Mouse (Mus musculus) colon, adult 2 months (tissue): ENCODE data around the gene Rpl9-ps1. TPM values are rescaled to one million over a fixed set of nuclear protein-coding genes. Genes with fewer than 3 reads are reported as not detected.

Experiments
- polyA plus RNA-seq: library from polyadenylated mRNA; depleted of rRNA; stranded (reverse); fragments of >200 nt; gene quantifications from 2 replicates; pipeline ENCODE4 v1.2.3, GENCODE M21; 2012; rRNA removed

Gene Rpl9-ps1
- polyA plus RNA-seq, result not detected in 2 replicates

DNA sequence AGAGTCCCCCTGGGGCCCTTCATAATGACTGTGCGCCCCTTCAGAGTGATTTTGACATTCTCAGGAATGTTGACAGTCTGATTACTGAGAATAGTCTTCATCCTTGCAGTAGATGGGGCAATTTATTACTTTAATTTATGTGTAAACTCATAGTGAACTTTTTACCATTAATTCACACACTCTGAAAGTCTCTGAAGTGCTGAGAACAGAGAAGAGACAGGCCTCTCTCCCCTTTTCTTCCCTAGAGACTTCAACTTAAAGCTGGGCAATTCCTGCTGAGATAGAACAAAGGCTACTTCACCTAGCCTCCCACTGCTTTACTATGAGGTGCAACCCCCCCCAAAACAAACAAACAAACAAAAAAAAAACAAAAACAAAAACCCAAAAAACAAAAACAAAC is at the start of gene Rpl9-ps1:
Gene Rpl9-ps1, minus strand, starts transcription at position 101 of the 400 bp plus-strand sequence.

DNA sequence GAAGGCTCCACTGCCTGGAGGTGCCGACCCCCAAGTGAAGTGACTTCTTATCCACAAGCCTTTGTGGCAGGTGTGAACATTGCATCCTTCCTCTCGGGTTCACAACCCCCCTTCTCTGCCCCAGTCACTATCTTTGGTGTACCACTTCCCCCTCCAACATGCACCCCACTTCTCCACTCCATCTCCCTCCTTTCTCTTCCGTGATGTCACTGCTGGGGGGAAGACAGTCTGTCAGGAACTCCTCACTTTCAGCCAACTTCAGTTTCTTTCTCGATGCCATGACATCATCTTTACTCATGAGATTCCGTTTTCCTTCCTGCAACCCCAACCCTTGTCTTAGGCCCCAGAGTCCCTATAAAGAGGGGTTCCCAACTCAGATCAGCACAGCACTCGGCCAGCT is 16.8 kb upstream of the Rpl9-ps1 start, which contains the start of gene Ccl4:
Gene Ccl4, plus strand, starts transcription at position 381 of the 400 bp plus-strand sequence.

DNA sequence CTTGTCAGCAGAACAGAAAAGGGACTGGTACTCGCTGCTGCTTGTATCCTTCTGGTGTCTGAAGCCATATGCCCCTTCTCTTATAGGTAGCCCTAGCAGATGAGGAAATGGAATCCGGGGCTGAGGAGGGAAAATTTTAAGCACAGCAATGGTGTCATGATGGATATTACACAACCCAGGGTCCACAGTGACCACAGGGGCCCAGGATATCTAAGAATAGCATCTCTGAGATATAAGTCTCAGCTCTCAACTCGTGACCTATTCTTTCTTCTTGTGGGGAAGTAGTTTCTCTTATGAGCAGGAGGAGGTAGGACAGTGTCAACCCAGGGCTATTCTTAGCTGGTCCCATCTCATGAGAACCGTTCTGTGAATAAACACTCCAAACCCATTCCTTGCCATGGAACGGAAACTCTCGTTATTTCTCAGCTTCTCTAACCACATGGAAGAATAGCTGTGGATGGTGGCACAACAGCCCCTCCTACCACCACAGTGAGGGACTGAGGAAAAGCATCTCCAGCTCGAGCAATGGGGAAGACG is 4.0 kb upstream of the Rpl9-ps1 start, which contains the start of gene Ccl3:
Gene Ccl3, minus strand, starts transcription at position 51 of the 537 bp plus-strand sequence.

Other genes with a start within 250 kb of the Rpl9-ps1 start
- gene Rasl10b, start 236.5 kb downstream of the Rpl9-ps1 start, polyA plus RNA-seq, result 1.7 and 2.9 TPM in 2 replicates
- gene Gas2l2, start 216.2 kb downstream of the Rpl9-ps1 start, polyA plus RNA-seq, result 0.43 and 0.51 TPM in 2 replicates
- gene 1700020L24Rik, start 207.9 kb downstream of the Rpl9-ps1 start, polyA plus RNA-seq, result 0.91 and 1.0 TPM in 2 replicates
- 14.5 and 17.0 TPM in 2 replicates for gene Mmp28, start 182.6 kb downstream of the Rpl9-ps1 start, polyA plus RNA-seq
- gene Taf15, start 172.5 kb downstream of the Rpl9-ps1 start, polyA plus RNA-seq, result 4.0 and 4.8 TPM in 2 replicates
- gene Heatr9, start 123.4 kb downstream of the Rpl9-ps1 start, polyA plus RNA-seq, result not detected in 2 replicates
- gene Ccl5, start 115.1 kb downstream of the Rpl9-ps1 start, polyA plus RNA-seq, result 24.9 and 44.7 TPM in 2 replicates
- gene Ccl9, start 67.0 kb downstream of the Rpl9-ps1 start, polyA plus RNA-seq, result 1.7 and 2.1 TPM in 2 replicates
- gene Ccl6, start 52.5 kb downstream of the Rpl9-ps1 start, polyA plus RNA-seq, result 142 and 153 TPM in 2 replicates
- 0.38 and 1.1 TPM in 2 replicates for gene Ccl3, start 3.7 kb upstream of the Rpl9-ps1 start, polyA plus RNA-seq
- gene Ccl4, start 17.0 kb upstream of the Rpl9-ps1 start, polyA plus RNA-seq, result 0.46 and 0.47 TPM in 2 replicates
- gene Wfdc17, start 58.4 kb upstream of the Rpl9-ps1 start, polyA plus RNA-seq, result 1.3 and 3.5 TPM in 2 replicates
- 5.9 and 16.4 TPM in 2 replicates for gene Wfdc18, start 63.4 kb upstream of the Rpl9-ps1 start, polyA plus RNA-seq
- 1.1 and 1.6 TPM in 2 replicates for gene Wfdc21, start 101.3 kb upstream of the Rpl9-ps1 start, polyA plus RNA-seq
- gene Heatr6, start 108.1 kb upstream of the Rpl9-ps1 start, polyA plus RNA-seq, result 15.6 and 20.4 TPM in 2 replicates
- 45.1 and 46.3 TPM in 2 replicates for gene Hnf1b, start 204.4 kb upstream of the Rpl9-ps1 start, polyA plus RNA-seq